Mouse (Mus musculus) embryonic facial prominence, embryonic 14.5 days (tissue): ENCODE results near the gene Phlda1. TPM values are rescaled to one million over a fixed set of nuclear protein-coding genes. Genes with fewer than 3 reads are reported as not detected.
"Not testable (repeated sequence)": the region's sequence is repeated elsewhere in the genome, so short reads cannot be mapped to it uniquely, and the experiment has no call there.

Experiments
- ATAC-seq: fragments of 200-750 bp; cut with Nextera tagmentation; 2 replicates; pipeline ENCODE4 v1.8.0; 2017; ENCODE audit warnings: low read depth, moderate number of reproducible peaks, moderate TSS enrichment
- DNase-seq: peaks from one replicate; pipeline ENCODE4 v3.0.0-alpha.2; 2015; ENCODE audit warnings: low spot score
- H3K27ac ChIP-seq: fragments of 300-500 bp; sonication (generic); replicated peaks from 2 replicates; pipeline ENCODE4 v1.5.1; 2014; ENCODE audit warnings: low read depth, mild to moderate bottlenecking, low read length, moderate library complexity
- H3K27me3 ChIP-seq: fragments of 300-500 bp; sonication (generic); replicated peaks from 2 replicates; pipeline ENCODE4 v1.6.1; 2014; ENCODE audit warnings: low read length; ENCODE audit not compliant: control insufficient read depth, insufficient read depth
- H3K36me3 ChIP-seq: fragments of 300-500 bp; sonication (generic); 2 replicates; pipeline ENCODE4 v1.6.1; 2014; ENCODE audit warnings: low read length, mixed read lengths; ENCODE audit not compliant: control insufficient read depth, insufficient read depth
- H3K4me1 ChIP-seq: fragments of 300-500 bp; sonication (generic); 2 replicates; pipeline ENCODE4 v1.6.1; 2014; ENCODE audit warnings: antibody characterized with exemption, low read length; ENCODE audit not compliant: control insufficient read depth, insufficient read depth
- H3K4me2 ChIP-seq: fragments of 300-500 bp; sonication (generic); 2 replicates; pipeline ENCODE4 v1.6.1; 2014; ENCODE audit warnings: low read depth, mild to moderate bottlenecking, low read length, moderate library complexity, mixed read lengths
- H3K4me3 ChIP-seq: fragments of 300-500 bp; sonication (generic); 2 replicates; pipeline ENCODE4 v1.5.1; 2014; ENCODE audit warnings: low read depth, mild to moderate bottlenecking, low read length
- H3K9ac ChIP-seq: fragments of 300-500 bp; sonication (generic); 2 replicates; pipeline ENCODE4 v1.6.1; 2014; ENCODE audit warnings: low read depth, mild to moderate bottlenecking, low read length, moderate library complexity, mixed read lengths
- H3K9me3 ChIP-seq: fragments of 300-500 bp; sonication (generic); 2 replicates; pipeline ENCODE4 v1.6.1; 2016; ENCODE audit warnings: low read length; ENCODE audit not compliant: control insufficient read depth
- WGBS: fragments of 180-500 bp; shearing (Covaris S2); extraction: QIAGEN DNeasy Blood & Tissue Kit; methylation state at CpG from one replicate; pipeline ENCODE4 v1.1.7; 2014; 5-methylcytosine and 5-hydroxymethylcytosine counted together
- polyA plus RNA-seq: library from polyadenylated mRNA; unstranded; fragments of >200 nt; fragmentation: Nextera tagmentation; extraction: Ambion mirVana; gene quantifications from 2 replicates; pipeline ENCODE4 v1.2.1, GENCODE M21; 2014

Gene Phlda1
- polyA plus RNA-seq, 1 experiment from 2014 or later = 36.2 TPM

DNA sequence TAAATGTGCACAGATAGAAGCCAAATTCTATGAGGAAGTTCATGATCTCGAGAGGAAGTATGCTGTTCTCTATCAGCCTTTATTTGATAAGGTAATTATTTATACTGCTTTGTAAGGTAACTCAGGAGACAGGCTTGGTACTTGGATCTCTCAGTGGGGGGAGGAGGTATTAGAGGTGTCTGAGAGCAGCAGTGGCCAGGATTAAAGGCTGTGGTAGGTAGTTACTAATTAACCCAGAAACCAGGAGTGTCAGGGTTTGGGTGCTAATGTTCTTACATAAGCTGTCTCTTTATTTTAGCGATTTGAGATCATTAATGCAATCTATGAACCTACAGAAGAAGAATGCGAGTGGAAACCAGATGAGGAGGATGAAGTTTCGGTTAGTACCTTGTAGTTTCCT lies 16.0 kb upstream of the Phlda1 start:
- H3K27ac ChIP-seq, H3K4me1 ChIP-seq, H3K9ac ChIP-seq, H3K27me3 ChIP-seq, ATAC-seq, H3K4me3 ChIP-seq, H3K9me3 ChIP-seq, DNase-seq, H3K4me2 ChIP-seq: not testable (repeated sequence)
- 91% methylated on average over 4 of the region's 4 CpGs for WGBS
- H3K36me3 ChIP-seq = peaks cover 88% of the 10 kb centered on the region

DNA sequence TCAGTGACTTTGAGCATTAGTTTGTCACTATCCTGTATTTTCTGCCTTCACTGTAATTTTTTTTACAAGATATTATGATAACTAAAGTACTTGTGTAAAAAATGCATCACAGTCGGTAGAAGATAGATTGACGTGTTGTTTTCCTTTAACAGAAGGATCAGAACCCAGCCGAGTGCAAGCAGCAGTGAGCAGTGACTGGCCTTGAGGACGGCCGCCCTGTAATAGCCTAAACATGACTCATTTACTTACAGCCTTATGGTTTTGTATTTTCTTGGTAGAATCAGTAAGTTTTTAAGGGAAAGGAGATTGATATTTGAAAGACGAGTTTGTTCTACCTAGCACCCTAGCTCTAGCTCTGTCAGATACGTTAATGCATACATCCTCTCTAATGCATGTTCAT lies 10.2 kb upstream of the Phlda1 start:
- WGBS = 87% methylated on average over 7 of the region's 7 CpGs

DNA sequence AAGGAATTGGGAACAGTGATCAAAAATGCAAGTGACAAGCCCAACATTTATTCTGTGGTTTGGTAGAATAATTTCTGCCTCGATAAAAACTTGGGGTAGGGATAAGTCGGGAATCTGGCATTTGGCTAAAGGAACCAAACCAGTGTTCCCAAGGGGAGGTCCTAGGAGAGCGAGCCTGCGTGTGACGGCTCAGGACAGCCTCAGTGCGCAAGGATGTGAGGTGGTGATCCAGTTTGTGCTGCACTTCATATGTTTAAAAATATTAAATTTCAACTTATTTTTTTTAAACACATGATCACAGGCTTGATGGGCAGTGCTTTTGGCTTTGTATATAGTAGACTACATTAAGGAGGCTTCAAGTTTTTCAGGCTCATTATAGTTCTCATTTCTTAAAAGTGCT lies 6.2 kb upstream of the Phlda1 start:
- peak; percentile 46; the same call in 1 of the 2 replicates for ATAC-seq
- peaks cover 32% of the 10 kb centered on the region for H3K36me3 ChIP-seq
- 62% methylated on average over 6 of the region's 6 CpGs for WGBS
- no peak for DNase-seq
- H3K27me3 ChIP-seq = no peaks in the 10 kb centered on the region
- no peak overlapping the region for H3K9ac ChIP-seq
- no peak overlapping the region for H3K4me2 ChIP-seq
- no peak overlapping the region for H3K4me3 ChIP-seq
- 0 out of 2 replicates have a peak, but pooled peaks cover 5% of the 10 kb centered on the region for H3K4me1 ChIP-seq
- H3K27ac ChIP-seq = no peak overlapping the region
- H3K9me3 ChIP-seq = no peaks in the 10 kb centered on the region

More for the DNA sequence above, 10.2 kb upstream of the Phlda1 start:
- Histone ChIP-seq H3K9ac (no peak overlapping the region), H3K36me3 (peaks cover 66% of the 10 kb centered on the region), H3K27me3 (no peaks in the 10 kb centered on the region), H3K27ac (no peak overlapping the region), H3K4me3 (no peak overlapping the region), H3K4me2 (no peak overlapping the region), H3K4me1 (no peaks in the 10 kb centered on the region), H3K9me3 (no peaks in the 10 kb centered on the region)
- no peak for DNase-seq
- no peak for ATAC-seq

DNA sequence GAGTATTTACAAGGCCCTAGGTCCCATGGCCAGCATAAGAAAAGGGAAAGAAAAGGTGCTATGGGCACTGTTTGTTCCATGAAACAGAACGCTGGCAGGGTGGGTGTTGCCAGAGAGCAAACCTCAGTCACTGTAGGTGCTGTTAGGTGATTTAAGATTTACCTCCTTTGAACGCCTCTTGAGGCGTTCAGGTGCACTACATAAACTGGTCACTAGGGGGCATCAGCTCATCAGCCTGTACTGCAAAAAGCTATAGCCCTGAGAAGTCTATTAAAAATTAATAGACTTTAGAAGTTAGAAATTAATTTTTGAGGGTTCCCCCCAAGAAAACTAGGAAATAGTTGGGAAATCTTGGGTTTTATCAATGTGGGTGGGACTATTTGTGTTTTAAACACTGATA lies 3.0 kb upstream of the Phlda1 start:
- 0% methylated on average over 3 of the region's 3 CpGs for WGBS
- Histone ChIP-seq H3K4me2 (no peak overlapping the region), H3K36me3 (peaks cover 6% of the 10 kb centered on the region; the same call in 1 of the 2 replicates), H3K27me3 (no peaks in the 10 kb centered on the region), H3K4me3 (no peak overlapping the region), H3K4me1 (0 out of 2 replicates have a peak, but pooled peaks cover 10% of the 10 kb centered on the region), H3K9ac (no peak overlapping the region), H3K9me3 (no peaks in the 10 kb centered on the region), H3K27ac (no peak overlapping the region)
- ATAC-seq (no peak), DNase-seq (peak; percentile 77)

DNA sequence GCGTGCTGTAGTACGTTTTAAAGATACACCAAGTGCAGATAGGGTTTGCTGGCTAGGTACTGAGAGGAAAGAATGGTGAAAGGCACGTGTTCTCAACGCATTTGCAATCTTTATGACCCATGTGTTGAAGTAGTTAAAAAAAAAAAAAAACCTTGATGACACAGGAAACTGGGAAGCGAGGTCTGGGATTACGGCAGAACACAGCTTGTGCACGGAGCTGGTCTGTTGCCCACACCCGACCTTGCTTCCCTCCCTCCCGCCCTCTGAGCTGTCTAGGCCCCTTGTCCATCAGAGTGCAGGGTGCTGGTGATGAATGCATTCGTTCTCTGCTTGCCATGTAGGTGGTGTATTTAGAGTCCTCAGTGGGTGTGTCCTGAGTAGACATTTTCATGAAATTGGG lies 2.4 kb upstream of the Phlda1 start:
- no peak for DNase-seq
- H3K4me1 ChIP-seq = peaks cover 13% of the 10 kb centered on the region; the same call in 1 of the 2 replicates
- ATAC-seq = no peak
- no peak overlapping the region for H3K4me3 ChIP-seq
- H3K27me3 ChIP-seq = no peaks in the 10 kb centered on the region
- H3K9ac ChIP-seq = no peak overlapping the region
- 32% methylated on average over 9 of the region's 10 CpGs for WGBS
- H3K27ac ChIP-seq = no peak overlapping the region
- no peaks in the 10 kb centered on the region for H3K9me3 ChIP-seq
- H3K4me2 ChIP-seq = peak overlapping the region; percentile 18; the same call in 1 of the 2 replicates
- no peaks in the 10 kb centered on the region for H3K36me3 ChIP-seq

DNA sequence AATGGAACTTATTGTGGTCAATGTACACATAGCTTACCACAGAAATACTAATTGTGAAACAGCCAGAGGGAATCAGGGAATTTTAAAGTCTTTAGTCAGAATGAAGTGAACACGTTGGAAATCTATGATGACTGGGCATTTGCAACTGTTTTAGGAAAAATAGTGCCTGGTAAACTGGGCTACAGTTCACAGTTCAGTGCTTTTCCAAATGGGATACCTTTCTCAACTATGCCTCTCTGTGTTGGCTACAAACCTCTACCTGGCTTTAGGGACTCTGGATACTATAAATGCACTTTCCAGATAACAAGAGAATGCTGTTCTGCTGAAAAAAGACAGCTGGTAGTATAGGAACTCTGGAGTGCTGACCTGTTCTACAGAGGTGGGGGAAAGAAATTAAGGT lies 1.5 kb upstream of the Phlda1 start:
- Histone ChIP-seq H3K9ac (no peak overlapping the region), H3K4me3 (no peak overlapping the region), H3K27ac (no peak overlapping the region), H3K9me3 (no peaks in the 10 kb centered on the region), H3K36me3 (no peaks in the 10 kb centered on the region), H3K4me2 (no peak overlapping the region), H3K27me3 (no peaks in the 10 kb centered on the region), H3K4me1 (peaks cover 21% of the 10 kb centered on the region; the same call in 1 of the 2 replicates)
- ATAC-seq (no peak), DNase-seq (no peak)
- WGBS = 48% methylated on average over 1 of the region's 1 CpGs

DNA sequence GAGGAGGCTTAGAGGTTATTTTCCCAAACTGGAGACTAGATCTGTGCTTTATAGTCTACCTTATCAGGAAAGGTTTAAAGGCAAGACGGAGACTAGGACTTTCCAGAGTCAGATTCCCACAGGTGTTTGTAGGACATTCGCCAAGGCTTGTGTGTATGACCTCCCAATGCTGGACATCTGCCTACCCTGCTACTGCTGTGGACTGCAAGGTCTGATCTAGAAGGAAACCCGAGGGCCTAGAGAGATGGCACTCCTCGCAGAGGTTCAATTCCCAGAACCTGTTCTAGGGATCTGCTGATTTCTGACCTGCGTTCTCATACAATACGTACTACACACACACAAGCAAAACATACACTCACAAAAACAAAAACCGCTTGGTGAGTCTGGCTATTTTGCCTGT lies 680 bp upstream of the Phlda1 start:
- peaks cover 23% of the 10 kb centered on the region; the same call in 1 of the 2 replicates for H3K4me1 ChIP-seq
- H3K9me3 ChIP-seq = no peaks in the 10 kb centered on the region
- no peak overlapping the region for H3K27ac ChIP-seq
- H3K4me2 ChIP-seq = peak overlapping the region; percentile 96
- DNase-seq (no peak), ATAC-seq (no peak)
- H3K36me3 ChIP-seq = no peaks in the 10 kb centered on the region
- H3K9ac ChIP-seq = no peak overlapping the region
- no peaks in the 10 kb centered on the region for H3K27me3 ChIP-seq
- H3K4me3 ChIP-seq = peak overlapping the region; percentile 83
- WGBS = 51% methylated on average over 7 of the region's 7 CpGs

DNA sequence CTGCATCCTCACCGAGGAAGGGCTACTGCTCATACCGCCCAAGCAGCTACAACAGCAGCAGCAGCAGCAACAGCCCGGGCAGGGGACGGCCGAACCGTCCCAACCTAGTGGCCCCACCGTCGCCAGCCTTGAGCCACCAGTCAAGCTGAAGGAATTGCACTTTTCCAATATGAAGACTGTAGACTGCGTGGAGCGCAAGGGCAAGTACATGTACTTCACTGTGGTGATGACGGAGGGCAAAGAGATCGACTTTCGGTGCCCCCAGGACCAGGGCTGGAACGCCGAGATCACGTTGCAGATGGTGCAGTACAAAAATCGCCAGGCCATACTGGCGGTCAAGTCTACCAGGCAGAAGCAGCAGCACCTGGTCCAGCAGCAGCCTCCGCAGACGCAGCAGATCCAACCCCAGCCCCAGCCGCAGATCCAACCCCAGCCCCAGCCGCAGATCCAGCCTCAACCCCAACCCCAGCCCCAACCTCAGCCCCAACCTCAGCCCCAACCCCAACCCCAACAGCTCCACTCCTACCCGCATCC lies 907 bp downstream of the Phlda1 start:
- peaks cover 23% of the 10 kb centered on the region; the same call in 1 of the 2 replicates for H3K4me1 ChIP-seq
- ATAC-seq (peak; percentile 20), DNase-seq (no peak)
- H3K36me3 ChIP-seq = no peaks in the 10 kb centered on the region
- H3K27ac ChIP-seq = peak overlapping the region; percentile 91
- H3K4me3 ChIP-seq = peak overlapping the region; percentile 83
- peak overlapping the region; percentile 90 for H3K9ac ChIP-seq
- WGBS = 0% methylated on average over 16 of the region's 23 CpGs
- H3K4me2 ChIP-seq = peak overlapping the region; percentile 96
- no peaks in the 10 kb centered on the region for H3K9me3 ChIP-seq
- H3K27me3 ChIP-seq = no peaks in the 10 kb centered on the region
